Mouse (Mus musculus): ENCODE measurements around the gene Mef2c. TPM values are rescaled to one million over a fixed set of nuclear protein-coding genes. Genes with fewer than 3 reads are reported as not detected.
A peak's percentile ranks its signal among the peaks of the same experiment; 100 is the strongest.

The Mef2c gene
- total RNA-seq, 2 experiments from 2014 or later = 53.4 to 56.5 TPM

DNA sequence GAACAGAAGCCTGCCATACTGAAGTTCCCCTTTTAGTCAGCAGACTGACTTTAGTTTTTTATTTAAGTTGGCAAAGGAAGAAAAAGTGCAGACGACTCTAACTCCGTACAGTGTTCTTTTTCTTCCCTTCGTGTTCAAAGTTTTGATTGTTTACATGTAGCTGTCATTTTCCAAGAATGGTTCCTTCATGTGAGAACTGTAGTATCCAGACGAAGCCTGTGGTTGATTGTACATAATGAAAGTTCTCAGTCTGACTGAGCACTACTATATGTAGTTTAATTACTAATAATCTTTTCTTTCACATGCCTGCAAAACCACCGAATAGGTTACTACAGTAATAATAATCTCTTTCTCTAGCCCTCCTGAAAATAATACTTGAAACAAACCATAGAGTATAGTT, 68.6 kb downstream of the Mef2c start:
- no peak for DNase-seq

DNA sequence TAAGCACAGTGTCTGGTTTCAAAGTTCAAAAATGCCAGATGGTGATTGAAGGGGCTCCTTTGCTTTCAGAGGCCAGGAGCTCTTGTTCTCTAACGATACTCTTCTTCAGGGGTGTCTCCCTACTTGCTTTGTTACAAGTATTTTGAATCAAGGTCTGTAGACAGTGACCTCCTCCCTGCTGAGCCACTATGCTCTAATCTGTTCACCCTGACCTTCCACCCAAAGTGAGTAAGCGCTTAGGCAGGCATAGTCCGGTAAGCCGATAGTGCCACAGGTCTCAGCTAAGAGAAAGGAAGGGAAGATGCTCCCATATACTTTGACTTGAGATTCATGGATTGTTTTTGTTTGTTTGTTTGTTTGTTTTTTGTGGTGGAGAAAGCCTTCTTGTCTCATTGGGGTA, 69.5 kb downstream of the Mef2c start:
- peak; percentile 54 to 70 for DNase-seq

DNA sequence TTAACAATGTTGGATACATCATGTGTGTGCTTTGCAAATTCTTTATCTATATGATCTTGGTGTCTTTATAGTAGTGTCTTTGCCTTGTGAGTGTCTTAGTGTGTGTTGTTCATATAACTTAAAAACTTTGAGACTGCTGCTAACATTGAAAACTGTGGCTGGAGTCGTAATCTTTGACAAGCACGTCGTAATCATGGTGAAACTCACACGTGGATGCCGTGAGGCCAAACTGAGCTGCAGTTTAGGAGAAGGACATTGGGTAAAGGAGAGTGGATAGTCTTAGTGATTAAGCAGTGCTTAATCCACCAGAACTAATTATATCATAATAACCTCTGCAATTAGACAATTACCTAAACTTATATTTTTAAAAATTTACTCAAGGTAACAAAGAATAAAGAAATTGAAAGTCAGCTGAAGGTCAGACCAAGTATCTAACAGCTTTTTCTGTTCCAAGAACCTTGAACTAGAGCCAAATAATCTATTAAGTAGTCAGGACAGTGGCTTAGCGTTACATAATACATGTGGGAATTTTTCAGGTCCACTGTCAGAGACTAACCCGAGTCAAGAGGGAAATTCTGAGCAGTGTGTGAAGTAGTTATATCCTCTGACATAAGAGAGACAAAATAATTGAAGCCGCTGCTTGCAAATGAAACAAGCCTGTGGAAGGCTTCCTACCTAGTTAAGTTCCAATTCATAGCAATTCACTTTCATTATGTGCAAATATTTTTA, 70.2 kb downstream of the Mef2c start:
- DNase-seq = no peak

DNA sequence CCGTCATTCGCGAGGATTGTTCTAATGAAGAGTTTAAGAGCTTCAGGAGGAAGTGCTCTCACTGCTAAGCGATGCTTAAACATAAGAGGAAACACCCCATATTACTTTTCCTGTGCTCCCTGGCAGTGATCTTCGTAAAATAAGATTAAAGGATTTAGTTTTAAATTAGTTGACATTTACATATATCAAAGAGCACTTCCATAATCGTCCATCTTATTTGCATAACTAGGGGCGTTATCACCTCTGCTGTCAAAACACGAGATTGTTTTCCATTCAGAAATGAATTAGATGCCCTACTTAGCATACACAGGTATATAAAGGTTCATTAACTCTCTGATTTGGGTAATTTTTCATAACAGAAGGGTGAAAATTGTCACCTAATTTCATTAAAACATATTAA, 71.0 kb downstream of the Mef2c start:
- DNase-seq = no peak

DNA sequence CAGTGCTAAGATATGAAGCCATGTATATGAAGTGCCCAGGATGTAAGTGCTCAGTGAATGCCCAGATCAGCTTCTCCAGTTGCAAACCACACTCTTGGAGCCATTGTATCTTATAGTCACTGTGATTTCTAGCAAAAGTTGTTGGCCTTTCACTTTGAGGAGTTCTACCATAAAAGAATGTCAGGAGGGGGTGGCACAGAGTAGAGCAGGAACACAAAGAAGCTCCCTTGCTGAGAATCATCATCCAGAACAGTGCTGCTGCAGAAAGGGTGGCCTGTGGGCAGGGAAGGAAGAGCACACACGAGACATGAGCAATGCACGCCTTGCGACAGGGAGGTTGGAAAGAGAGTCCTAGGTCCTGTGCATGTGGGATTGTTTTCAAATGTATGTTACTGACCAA, 75.6 kb downstream of the Mef2c start:
- DNase-seq = no peak

DNA sequence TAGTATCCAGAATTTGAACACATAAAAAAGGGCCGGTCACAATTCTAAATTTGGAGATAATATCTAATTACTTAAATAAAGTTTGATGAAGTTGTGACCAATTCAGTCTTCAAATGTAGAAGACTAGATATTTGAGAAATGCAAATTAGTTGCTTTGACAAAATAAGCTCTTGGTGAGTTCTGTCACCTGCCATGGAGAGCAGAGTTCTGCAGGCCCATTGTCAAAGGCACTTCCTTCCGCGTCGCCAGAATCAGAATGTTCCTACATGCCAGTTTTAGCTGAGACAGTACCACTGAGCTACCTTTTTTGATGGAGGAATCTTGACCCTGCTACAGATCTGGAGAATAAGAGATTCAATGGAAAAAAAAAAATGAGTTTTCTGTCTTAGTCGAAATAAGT, 77.0 kb downstream of the Mef2c start:
- no peak for DNase-seq

DNA sequence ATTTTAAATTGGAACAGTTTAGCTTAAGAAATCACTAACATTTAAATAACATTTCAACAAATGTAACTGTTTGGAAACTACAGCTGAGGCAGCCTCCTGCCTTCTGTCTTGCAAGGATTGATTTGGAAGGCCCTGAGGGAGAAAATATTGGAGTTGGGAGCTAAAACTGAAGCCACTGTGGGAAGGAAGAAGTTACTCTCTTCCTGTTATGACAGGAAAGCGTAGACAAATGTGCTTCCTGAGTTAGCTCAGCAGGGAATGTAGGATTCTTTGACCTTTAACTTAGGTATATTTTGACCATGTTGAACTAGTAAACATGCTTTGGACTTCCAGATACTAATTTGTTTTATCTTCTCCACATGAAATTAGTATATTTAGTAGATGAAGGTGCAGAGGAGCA, 78.7 kb downstream of the Mef2c start:
- DNase-seq = no peak

DNA sequence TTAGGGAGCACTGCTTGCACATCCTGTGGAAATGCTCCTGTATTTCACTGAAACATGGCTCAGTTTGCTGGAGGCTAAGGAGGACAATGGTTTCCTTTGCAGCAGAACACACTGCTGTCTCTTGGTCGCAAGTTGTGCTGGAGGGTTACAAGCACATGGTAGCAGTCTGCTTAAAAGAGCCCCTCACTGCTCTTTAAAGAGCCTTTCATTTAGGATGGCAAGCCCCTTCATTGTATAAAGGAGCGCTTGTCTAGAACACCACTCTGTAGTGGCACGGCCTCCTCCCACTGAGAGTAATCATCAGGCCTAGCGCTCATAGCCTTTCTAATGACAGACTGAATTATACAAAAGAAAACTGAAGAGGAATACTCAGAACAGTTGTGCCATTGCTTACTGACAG, 80.0 kb downstream of the Mef2c start:
- DNase-seq = no peak

DNA sequence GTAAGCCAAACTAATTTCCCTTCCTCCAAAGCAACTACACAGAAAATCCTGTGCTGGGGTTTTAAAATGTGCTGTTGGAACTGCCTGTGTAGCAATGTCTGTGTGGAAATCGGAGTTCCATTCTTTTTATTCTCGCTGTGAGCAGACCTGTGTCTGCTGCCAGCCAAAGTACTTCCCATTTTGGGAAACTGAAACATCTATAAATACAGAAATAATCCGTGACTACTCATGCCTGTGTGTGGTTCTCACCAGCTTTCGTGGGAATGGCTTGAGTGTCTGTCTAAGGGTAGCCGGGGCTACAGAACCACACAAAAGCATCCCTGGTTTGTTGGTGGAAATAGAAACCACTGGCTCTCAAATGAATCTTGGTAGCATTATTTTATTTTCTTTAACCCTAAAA, 81.5 kb downstream of the Mef2c start:
- DNase-seq = no peak

DNA sequence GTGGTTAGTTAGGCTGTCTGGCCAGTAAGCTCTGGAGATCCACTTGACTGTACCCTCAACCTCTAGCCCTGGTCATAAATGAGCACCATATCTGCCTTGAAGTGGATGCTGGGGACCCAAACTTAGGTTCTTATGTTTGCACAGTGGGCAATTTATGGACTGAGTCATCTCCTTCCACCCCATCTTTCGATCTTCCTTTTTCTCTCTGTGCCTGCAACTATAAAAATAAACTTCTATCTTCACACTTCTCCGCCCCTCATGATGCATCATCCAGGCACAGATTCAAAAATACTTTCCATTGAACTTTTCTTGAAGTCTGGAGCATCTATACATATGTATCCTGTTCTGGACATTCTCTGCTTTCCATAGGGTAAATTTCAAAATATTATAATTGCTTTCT, 84.4 kb downstream of the Mef2c start:
- no peak for DNase-seq

DNA sequence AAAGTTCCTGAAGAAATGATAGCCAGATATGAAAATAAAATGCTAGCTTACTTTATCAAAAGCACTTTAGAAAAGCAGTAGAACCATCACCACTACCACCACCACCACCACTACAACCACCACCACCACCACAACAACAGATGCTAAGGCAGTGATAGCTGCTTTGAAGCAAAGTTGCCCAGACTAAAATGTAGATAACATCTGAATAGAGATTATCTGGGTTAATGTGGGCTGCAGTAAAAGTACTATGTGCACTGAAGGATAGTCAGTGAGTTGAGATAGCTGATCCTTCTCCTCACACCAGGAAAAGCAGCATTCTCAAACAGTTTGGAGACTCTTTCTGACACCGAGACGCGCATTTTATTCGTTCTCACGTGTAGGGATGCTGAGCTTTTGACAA, 87.1 kb downstream of the Mef2c start:
- DNase-seq = no peak

DNA sequence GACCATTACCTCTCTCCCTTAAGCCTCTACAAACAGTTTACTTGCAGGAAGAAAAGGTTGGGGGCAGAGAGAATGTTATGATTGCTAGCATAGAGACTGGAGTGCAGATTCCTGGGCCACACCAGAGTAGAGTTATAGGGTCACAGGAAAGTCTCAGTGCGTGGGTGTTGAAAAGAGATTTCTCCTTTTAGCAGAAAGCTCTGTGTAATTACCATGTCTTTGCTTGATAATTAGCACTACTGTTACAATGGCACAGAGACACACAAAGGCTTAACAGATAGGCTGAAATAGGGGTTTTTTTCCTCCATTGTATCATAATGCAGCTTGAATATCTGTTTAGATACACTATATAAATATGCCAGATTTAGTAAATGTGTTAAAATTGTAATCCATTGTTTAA, 91.6 kb downstream of the Mef2c start:
- DNase-seq = no peak

DNA sequence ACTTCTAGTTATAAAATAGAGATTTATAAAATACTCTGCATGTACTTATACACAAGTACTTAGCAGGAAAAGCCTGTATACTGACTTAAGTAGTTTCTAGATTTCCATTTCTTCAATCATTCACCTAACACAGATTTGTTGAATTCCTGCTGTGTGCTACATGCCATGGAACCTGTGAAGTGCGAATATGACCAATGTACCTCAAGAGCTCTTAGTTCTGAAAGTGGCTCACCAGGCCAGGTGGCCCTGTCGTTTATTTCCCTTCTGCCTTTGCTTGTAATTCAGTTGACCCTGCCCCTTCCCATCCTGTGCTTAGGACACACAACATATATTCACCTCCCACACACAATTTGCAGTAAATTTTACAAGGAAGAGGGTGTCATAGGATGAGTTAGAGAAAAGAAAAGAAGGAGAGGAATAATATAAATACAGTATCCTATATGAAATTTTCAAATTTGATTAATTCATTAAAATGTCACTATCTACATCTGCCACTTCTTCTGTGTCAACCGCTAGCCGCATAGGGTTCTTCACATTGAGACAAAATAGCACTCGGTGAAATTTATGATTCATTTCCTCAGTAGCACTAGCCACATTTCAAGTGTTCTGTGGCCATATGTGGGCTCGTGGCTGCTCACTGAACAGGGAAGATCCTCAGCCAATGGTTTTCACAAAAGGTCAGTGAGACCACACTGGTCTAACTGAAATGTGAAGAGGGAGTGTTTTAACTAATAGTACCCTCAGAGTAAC, 93.3 kb downstream of the Mef2c start:
- no peak for DNase-seq

DNA sequence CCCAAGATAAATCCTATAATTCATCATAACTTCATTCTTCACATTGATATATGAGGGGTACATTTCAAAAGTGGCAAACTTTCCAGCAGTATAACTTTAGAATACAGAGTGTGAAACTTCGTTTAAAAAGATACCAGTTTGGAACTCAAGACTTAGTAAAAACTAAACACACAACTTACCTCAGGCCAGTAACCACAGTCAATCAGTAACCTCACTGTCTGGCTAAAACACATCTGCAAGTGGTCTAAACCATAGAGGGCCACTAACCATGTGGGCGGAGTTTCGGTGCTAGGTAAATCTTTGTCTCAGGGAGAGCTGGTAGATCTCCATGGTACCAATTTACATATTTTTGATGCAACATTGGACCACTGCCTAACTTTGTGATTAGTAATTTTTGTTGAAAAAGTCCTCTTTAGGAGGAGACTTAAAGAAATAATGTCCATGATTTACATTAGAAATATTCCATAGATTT, 93.9 kb downstream of the Mef2c start:
- no peak for DNase-seq

DNA sequence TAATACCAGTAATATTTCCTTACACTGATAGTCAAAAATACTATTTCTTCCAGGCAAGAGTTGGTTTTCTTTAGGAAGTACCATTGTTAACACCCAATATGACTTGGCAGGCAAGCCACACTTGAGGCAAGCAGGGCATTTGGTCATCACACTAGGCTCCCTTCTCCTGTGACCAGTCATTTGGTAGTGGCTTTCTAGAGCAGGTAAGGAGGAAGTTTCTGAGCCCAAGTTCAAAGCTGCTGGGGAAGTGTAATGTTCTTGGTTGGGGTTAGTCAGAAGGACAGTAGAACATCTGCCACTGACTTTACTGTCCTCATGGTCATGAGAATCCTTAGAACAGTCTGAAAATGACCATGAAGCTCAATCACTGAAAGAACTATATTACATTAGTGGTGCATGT, 96.5 kb downstream of the Mef2c start:
- no peak for DNase-seq

DNA sequence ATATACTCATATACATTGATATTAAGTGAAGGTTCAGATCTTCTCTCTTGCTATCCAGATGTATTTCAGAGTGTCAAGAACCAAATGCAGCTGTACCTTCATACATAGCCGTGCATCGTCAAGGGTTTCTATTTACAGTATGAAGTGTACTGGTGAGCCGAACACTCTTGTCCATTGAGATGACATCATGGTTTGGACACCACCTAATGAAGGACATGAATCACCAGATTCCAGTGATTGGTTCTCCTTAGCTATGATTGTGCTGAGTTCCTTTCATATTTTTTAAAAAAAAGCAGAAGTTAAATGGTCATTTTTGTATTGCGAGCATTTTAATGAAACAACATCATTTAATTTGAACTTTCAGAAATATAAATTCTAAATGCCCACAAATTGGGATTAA, 97.9 kb downstream of the Mef2c start:
- peak in 1 of 2 experiments; percentile 38 for DNase-seq

DNA sequence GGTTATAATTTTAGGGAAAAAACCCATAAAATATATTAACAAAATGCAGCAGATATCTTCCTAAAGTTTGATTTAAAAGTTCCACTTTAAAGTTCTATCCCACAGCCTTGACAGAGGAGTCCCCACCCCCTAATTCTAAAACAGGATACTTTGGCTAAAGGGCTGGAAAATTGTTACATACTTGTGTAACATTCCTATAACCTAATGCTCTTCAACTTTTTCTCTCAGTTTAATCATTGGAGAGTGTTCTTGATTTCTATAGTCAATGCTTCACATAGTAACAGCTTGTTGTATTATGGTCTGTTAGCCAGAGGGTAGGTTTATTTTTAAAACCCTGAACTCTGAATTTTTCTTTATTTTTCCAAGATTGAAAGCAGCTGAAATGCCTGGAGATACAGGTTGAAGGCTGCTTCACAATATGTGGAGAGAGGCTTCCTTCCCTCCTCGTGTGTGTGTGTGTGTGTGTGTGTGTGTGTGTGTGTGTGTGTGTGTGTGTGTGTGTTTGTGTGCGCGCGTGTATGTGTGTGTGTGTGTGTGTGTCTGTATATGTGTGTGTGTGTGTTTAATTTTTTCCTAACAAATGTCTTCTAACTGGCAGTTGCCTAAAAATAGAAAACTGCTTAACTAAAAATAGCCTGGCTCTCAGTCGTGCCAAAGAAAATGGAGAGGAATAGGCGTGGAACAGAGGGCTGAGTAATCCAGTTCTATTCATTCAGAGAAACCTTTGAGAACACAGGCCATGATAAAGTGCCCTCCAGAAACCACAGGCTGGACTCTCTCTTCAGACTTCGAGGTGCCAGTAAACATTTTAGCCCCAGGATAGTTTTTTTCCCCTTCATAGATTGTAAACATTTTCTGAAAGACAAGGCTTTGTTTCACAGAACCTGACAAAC, 99.8 kb downstream of the Mef2c start:
- DNase-seq = peak; percentile 67 to 85

DNA sequence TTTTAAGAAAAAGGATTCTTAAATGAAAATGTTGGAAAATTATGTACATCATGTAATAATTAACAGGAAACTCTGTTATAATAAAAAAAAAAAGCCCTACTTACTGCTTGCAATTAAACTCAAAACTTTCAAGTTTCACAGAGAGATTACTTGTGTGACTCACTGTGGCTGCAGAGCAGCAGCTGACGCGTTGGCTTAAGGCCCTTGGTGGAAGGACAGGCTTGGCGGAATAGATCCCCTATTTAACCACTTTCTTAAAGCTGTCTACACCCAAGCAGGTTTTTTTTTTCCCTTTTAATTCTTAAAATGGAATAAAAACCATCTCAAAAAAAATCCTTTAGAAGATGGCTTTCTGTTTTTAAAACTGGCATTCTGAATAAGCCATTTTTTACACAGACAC, 100.5 kb downstream of the Mef2c start:
- DNase-seq = peak; percentile 69 to 71

DNA sequence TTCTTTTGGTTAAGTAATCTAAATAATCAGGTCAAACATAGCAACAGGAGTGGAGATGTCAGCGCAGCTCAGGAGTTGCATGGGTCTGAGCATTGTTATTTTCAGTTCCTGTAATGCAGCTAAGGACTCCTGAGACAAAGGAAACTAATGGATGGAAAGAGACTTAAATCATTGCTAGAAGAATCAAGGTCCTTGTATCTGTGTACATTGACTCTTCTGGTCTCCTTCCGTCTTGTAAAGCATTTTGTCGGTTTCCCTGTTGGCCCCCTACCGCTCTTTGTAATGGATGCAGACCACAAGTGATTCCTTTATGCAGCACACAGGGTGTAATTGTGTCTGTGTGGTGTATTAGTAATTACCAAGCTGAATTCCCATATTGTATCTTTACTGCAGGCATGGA, 101.0 kb downstream of the Mef2c start:
- no peak for DNase-seq

DNA sequence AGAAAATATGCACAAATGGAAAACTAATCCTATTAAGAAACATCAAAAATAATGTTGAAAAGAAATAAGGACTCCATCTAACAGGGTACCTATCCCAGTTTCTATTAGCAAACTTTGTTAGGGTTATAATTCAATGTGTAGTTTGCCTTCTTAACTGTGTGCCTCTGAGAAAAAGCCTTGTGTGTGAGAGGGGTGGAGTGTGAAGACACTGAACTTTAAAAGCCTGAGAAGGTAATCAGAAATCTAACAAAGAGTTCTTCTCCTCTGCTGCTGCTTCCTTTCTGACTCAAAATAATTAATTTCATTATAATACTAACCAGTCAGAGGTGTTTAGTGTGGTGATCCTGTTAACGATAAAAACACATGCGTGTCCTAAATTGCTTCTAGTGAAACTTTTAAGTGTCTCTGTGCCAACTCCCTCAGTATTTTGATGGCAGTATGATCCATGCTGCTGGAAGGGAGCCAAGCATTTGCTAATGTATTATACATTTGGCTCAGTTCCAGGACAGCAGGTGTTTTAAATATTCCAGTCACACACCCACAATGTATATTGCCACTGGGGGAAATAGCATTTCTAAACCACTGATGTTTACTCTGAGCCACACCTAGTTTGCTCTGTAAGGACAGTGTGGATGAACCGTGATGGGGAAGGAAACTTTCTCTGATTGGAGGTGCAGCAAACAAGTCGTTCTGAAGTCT, 104.2 kb downstream of the Mef2c start:
- peak in 1 of 2 experiments; percentile 30 for DNase-seq

DNA sequence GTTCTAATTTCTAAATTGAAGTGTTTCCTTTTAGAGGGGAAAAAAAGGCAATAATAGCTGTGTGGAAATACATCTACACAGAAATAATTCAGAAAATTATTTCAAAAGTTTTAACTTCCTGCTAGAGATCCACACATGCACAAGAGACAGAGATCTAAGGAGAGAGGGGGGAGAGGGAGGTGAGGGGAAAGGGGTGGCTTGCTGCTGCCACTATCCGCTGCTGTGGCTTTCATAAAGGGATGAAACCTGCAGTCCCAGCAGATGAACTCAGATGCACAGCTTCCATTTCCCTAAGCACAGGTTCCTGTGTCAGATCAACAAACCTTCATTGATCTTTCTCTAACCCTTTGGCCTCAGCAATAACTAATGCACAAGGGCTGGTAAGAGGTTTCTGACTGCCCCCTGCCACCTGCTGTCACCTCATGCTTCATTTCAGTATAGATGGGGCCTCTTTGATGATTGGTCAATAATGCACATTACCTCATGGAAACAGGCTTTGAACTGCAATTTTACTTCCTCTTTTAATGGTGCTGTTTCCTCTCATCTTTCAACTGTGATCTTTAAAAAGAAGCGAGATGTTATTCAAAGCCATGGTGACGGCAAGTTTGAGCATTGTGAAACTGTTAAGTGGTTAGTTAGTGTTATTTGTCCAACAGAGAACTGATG, 105.2 kb downstream of the Mef2c start:
- DNase-seq = peak in 1 of 2 experiments; percentile 54

DNA sequence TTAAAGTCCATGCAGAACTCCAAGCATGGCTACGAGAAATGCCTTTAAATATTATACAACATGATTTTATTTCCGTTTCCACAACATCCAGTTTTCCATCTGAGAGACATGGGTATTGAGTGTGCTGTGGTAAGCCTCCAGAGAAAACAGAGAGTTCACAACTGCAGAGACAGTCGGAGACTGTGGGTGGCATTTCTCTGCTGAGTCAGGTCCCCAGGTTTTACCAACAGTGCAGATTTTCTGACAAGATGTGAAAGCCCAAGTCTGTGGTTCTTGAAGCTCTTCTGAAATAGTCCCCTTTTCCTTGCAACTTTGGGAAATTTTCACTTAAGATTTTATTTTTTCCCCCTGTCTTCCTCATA, 105.7 kb downstream of the Mef2c start:
- no peak for DNase-seq

All from heart, adult 18-20 months (tissue).